Mouse (Mus musculus): Measurements from ENCODE around the gene Atg14. TPM values are rescaled to one million over a fixed set of nuclear protein-coding genes. Genes with fewer than 3 reads are reported as not detected.

Gene Atg14
- polyA plus RNA-seq, 1 experiment from 2014 or later: 17.9 TPM

GRCm38 (mm10) chr14:47574721-47575120 is 4.3 kb upstream of the Atg14 start:
- Histone ChIP-seq H3K4me1 (no peaks in the 10 kb centered on the region), H3K9ac (no peak overlapping the region), H3K9me3 (replicated peaks) (no peaks in the 10 kb centered on the region), H3K4me2 (no peak overlapping the region), H3K36me3 (ENCODE audit: poor library complexity, severe bottlenecking) (no peaks in the 10 kb centered on the region), H3K27ac (no peak overlapping the region), H3K27me3 (no peaks in the 10 kb centered on the region), H3K4me3 (no peak overlapping the region)
- ATAC-seq: no peak
- 76% methylated on average over 11 of the region's 11 CpGs for WGBS

- H3K9ac ChIP-seq: no peak overlapping the region
- ATAC-seq: no peak
- no peak overlapping the region for H3K4me2 ChIP-seq
- no peak overlapping the region for H3K4me3 ChIP-seq
- no peak overlapping the region for H3K27ac ChIP-seq
- H3K27me3 ChIP-seq: no peaks in the 10 kb centered on the region
- no peaks in the 10 kb centered on the region for H3K36me3 ChIP-seq (ENCODE audit: poor library complexity, severe bottlenecking)
- H3K9me3 ChIP-seq (replicated peaks): no peaks in the 10 kb centered on the region
- 77% methylated on average over 4 of the region's 4 CpGs for WGBS
- H3K4me1 ChIP-seq: peaks cover 1% of the 10 kb centered on the region; the same call in 1 of the 2 replicates
These were observed 2.3 kb upstream of the Atg14 start for GRCm38 (mm10) chr14:47572707-47573106.

- Histone ChIP-seq H3K4me3 (peak overlapping the region; percentile 81), H3K27me3 (no peaks in the 10 kb centered on the region), H3K4me2 (peak overlapping the region; percentile 80), H3K36me3 (ENCODE audit: poor library complexity, severe bottlenecking) (peaks cover 11% of the 10 kb centered on the region), H3K4me1 (peaks cover 9% of the 10 kb centered on the region), H3K9me3 (replicated peaks) (no peaks in the 10 kb centered on the region), H3K27ac (no peak overlapping the region), H3K9ac (peak overlapping the region; percentile 75)
- WGBS: under 1% methylated on average over 46 of the region's 46 CpGs
- peak; percentile 100 for ATAC-seq
These were observed 2.3 kb downstream of the Atg14 start for GRCm38 (mm10) chr14:47567962-47568652.

GRCm38 (mm10) chr14:47563106-47563505 is 7.3 kb downstream of the Atg14 start:
- Histone ChIP-seq H3K9ac (no peak overlapping the region), H3K9me3 (replicated peaks) (no peaks in the 10 kb centered on the region), H3K4me1 (peaks cover 9% of the 10 kb centered on the region), H3K4me2 (no peak overlapping the region), H3K27ac (no peak overlapping the region), H3K36me3 (ENCODE audit: poor library complexity, severe bottlenecking) (peaks cover 26% of the 10 kb centered on the region), H3K27me3 (no peaks in the 10 kb centered on the region), H3K4me3 (no peak overlapping the region)
- WGBS: 83% methylated on average over 4 of the region's 4 CpGs
- ATAC-seq: no peak

GRCm38 (mm10) chr14:47562530-47562929 is 7.9 kb downstream of the Atg14 start:
- no peak overlapping the region for H3K4me3 ChIP-seq

GRCm38 (mm10) chr14:47560714-47561113 is 9.7 kb downstream of the Atg14 start:
- Histone ChIP-seq H3K4me2 (no peak overlapping the region), H3K9me3 (replicated peaks) (no peaks in the 10 kb centered on the region), H3K4me1 (no peaks in the 10 kb centered on the region), H3K36me3 (ENCODE audit: poor library complexity, severe bottlenecking) (peaks cover 44% of the 10 kb centered on the region), H3K4me3 (no peak overlapping the region), H3K27ac (no peak overlapping the region), H3K9ac (no peak overlapping the region), H3K27me3 (no peaks in the 10 kb centered on the region)
- 99% methylated on average over 2 of the region's 2 CpGs for WGBS
- ATAC-seq: no peak

More at GRCm38 (mm10) chr14:47562530-47562929, 7.9 kb downstream of the Atg14 start:
- Histone ChIP-seq H3K4me1 (peaks cover 7% of the 10 kb centered on the region), H3K27ac (no peak overlapping the region), H3K9me3 (replicated peaks) (no peaks in the 10 kb centered on the region), H3K36me3 (ENCODE audit: poor library complexity, severe bottlenecking) (peaks cover 28% of the 10 kb centered on the region), H3K9ac (no peak overlapping the region), H3K27me3 (no peaks in the 10 kb centered on the region), H3K4me2 (no peak overlapping the region)
- no peak for ATAC-seq
- WGBS: 86% methylated on average over 1 of the region's 1 CpGs

GRCm38 (mm10) chr14:47555225-47555624 is 15.2 kb downstream of the Atg14 start:
- 96% methylated on average over 5 of the region's 5 CpGs for WGBS

GRCm38 (mm10) chr14:47554236-47554635 is 16.2 kb downstream of the Atg14 start:
- Histone ChIP-seq H3K27me3 (no peaks in the 10 kb centered on the region), H3K4me3 (no peak overlapping the region), H3K4me2 (no peak overlapping the region), H3K9ac (no peak overlapping the region), H3K4me1 (no peaks in the 10 kb centered on the region), H3K36me3 (ENCODE audit: poor library complexity, severe bottlenecking) (peaks cover 78% of the 10 kb centered on the region), H3K27ac (no peak overlapping the region), H3K9me3 (replicated peaks) (no peaks in the 10 kb centered on the region)
- 95% methylated on average over 3 of the region's 4 CpGs for WGBS
- no peak for ATAC-seq

More at GRCm38 (mm10) chr14:47555225-47555624, 15.2 kb downstream of the Atg14 start:
- H3K4me1 ChIP-seq: no peaks in the 10 kb centered on the region
- peaks cover 76% of the 10 kb centered on the region for H3K36me3 ChIP-seq (ENCODE audit: poor library complexity, severe bottlenecking)
- no peak overlapping the region for H3K27ac ChIP-seq
- no peak overlapping the region for H3K9ac ChIP-seq
- no peaks in the 10 kb centered on the region for H3K27me3 ChIP-seq
- H3K9me3 ChIP-seq (replicated peaks): no peaks in the 10 kb centered on the region
- H3K4me2 ChIP-seq: no peak overlapping the region
- ATAC-seq: no peak
- H3K4me3 ChIP-seq: no peak overlapping the region

- no peak for ATAC-seq
- Histone ChIP-seq H3K9ac (no peak overlapping the region), H3K4me1 (no peaks in the 10 kb centered on the region), H3K27ac (no peak overlapping the region), H3K4me2 (no peak overlapping the region), H3K27me3 (no peaks in the 10 kb centered on the region), H3K36me3 (ENCODE audit: poor library complexity, severe bottlenecking) (peaks cover 82% of the 10 kb centered on the region), H3K9me3 (replicated peaks) (no peaks in the 10 kb centered on the region), H3K4me3 (no peak overlapping the region)
- WGBS: 85% methylated on average over 2 of the region's 2 CpGs
These were observed 17.1 kb downstream of the Atg14 start for GRCm38 (mm10) chr14:47553380-47553779.

GRCm38 (mm10) chr14:47551668-47552067 is 18.8 kb downstream of the Atg14 start:
- Histone ChIP-seq H3K9me3 (replicated peaks) (no peaks in the 10 kb centered on the region), H3K27me3 (no peaks in the 10 kb centered on the region), H3K9ac (no peak overlapping the region), H3K36me3 (ENCODE audit: poor library complexity, severe bottlenecking) (peaks cover 88% of the 10 kb centered on the region), H3K4me2 (no peak overlapping the region), H3K4me3 (no peak overlapping the region), H3K4me1 (no peaks in the 10 kb centered on the region), H3K27ac (no peak overlapping the region)
- WGBS: 95% methylated on average over 6 of the region's 6 CpGs
- no peak for ATAC-seq

- no peaks in the 10 kb centered on the region for H3K4me1 ChIP-seq
- WGBS: 92% methylated on average over 4 of the region's 4 CpGs
- no peaks in the 10 kb centered on the region for H3K27me3 ChIP-seq
- H3K4me3 ChIP-seq: no peak overlapping the region
- peaks cover 94% of the 10 kb centered on the region for H3K36me3 ChIP-seq (ENCODE audit: poor library complexity, severe bottlenecking)
- H3K9me3 ChIP-seq (replicated peaks): no peaks in the 10 kb centered on the region
- ATAC-seq: no peak
- no peak overlapping the region for H3K27ac ChIP-seq
- H3K4me2 ChIP-seq: no peak overlapping the region
- no peak overlapping the region for H3K9ac ChIP-seq
These were observed 25.6 kb downstream of the Atg14 start for GRCm38 (mm10) chr14:47544877-47545276.

- Histone ChIP-seq H3K9ac (no peak overlapping the region), H3K4me1 (no peaks in the 10 kb centered on the region), H3K4me3 (no peak overlapping the region), H3K4me2 (no peak overlapping the region), H3K9me3 (replicated peaks) (no peaks in the 10 kb centered on the region), H3K27ac (no peak overlapping the region), H3K27me3 (no peaks in the 10 kb centered on the region), H3K36me3 (ENCODE audit: poor library complexity, severe bottlenecking) (peaks cover 90% of the 10 kb centered on the region)
- 92% methylated on average over 5 of the region's 5 CpGs for WGBS
- ATAC-seq: no peak
These were observed 26.2 kb downstream of the Atg14 start for GRCm38 (mm10) chr14:47544286-47544685.

- H3K4me1 ChIP-seq: no peaks in the 10 kb centered on the region
- no peak overlapping the region for H3K9ac ChIP-seq
- peaks cover 74% of the 10 kb centered on the region for H3K36me3 ChIP-seq (ENCODE audit: poor library complexity, severe bottlenecking)
- no peak overlapping the region for H3K27ac ChIP-seq
- ATAC-seq: no peak
- H3K9me3 ChIP-seq (replicated peaks): no peaks in the 10 kb centered on the region
- H3K4me3 ChIP-seq: no peak overlapping the region
- H3K27me3 ChIP-seq: no peaks in the 10 kb centered on the region
- no peak overlapping the region for H3K4me2 ChIP-seq
- WGBS: 92% methylated on average over 3 of the region's 3 CpGs
These were observed 28.2 kb downstream of the Atg14 start for GRCm38 (mm10) chr14:47542283-47542682.

Measured in forebrain, embryonic 13.5 days (tissue).